ENCODE assay signal across 9 mouse cellular contexts in the genomic region with DNA sequence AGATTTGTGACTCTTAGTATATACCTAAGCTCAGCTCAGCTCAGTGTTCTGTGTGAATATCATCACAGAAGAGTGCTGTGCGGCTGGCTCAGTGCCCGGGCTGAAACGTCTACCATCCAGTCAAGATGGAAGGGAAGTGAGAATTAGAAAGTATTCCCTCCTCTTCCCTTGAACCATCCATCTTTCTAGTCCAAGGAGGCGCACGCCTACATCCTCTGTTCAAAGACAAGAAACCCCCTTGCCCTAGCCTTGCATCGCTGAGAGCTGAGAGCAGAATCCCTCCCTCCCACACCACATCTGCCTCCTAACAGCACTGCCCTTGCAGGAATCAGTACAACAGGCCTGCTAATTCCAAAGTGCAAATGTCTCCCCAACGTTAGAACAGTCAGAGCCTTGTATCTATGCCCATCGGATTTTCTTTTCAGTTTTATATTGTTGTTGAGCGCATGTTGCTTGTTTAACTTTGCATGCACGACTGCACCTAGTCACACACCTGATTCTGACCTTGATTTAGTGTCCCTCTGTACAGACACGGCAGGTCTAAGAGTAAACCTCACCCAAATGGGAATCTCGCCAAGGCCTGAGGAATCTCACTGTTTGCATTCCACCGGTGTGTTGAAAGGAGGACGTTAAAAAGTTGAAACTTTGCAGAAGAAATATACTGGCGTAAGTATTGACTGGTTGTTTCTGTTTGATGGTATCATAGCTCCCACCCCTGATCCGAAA.
DNase-seq lines count a peak whose midpoint lies in the region; ATAC-seq lines count a peak whose summit lies in the region.
"Had no signal": no experiment of that assay in that cellular context is flagged by ENCODE, and none has a peak within 500 bp of the region (broad histone marks: within the 10 kb centered on the region; RNA-seq: fewer than 3 reads in every experiment).

No protein-coding gene starts in this region.

- 68% methylated on average over 16 of the region's 16 CpGs for WGBS in hindbrain, embryonic 12.5 days
- 66% methylated on average over 16 of the region's 16 CpGs for WGBS in hindbrain, embryonic 11.5 days
- WGBS in hindbrain, embryonic 10.5 days, result 69% methylated on average over 16 of the region's 16 CpGs

- H3K4me1 ChIP-seq in hindbrain, embryonic 12.5 days, result 0 out of 2 replicates have a peak, but pooled peaks cover 2% of the 10 kb centered on the region
- H3K4me1 ChIP-seq in hindbrain, embryonic 11.5 days (replicated peaks; ENCODE audit: control insufficient read depth, insufficient read depth, low read length), result no peaks in the 10 kb centered on the region
- H3K4me1 ChIP-seq in hindbrain, embryonic 10.5 days (replicated peaks), result peaks cover 15% of the 10 kb centered on the region

- intact Hi-C loops in left cerebral cortex, postnatal 14 days (cut with DNase I), result no loop called here

- DNase-seq in hindbrain, embryonic 11.5 days (ENCODE audit: low spot score), result no peak
- DNase-seq in fat pad, adult 2 months (ENCODE audit: extremely low read depth, low read depth, low spot score), result peak; percentile 31
- DNase-seq in kidney, adult 18-20 months, result peak; percentile 35
- peak; percentile 55 to 72 for DNase-seq in left cerebral cortex, postnatal 14 days (ENCODE audit: low spot score in 2 of 2)
- peak; percentile 52 for DNase-seq in right cerebral cortex, postnatal 25 days
- DNase-seq in gastrocnemius, postnatal 25 days, result no peak
- DNase-seq in hindbrain, embryonic 10.5 days (ENCODE audit: low spot score), result no peak

- no peaks in the 10 kb centered on the region for H3K9me3 ChIP-seq in hindbrain, embryonic 12.5 days (replicated peaks)
- no peaks in the 10 kb centered on the region for H3K9me3 ChIP-seq in hindbrain, embryonic 11.5 days (ENCODE audit: control insufficient read depth, low read length)
- no peaks in the 10 kb centered on the region for H3K9me3 ChIP-seq in hindbrain, embryonic 10.5 days
- H3K9me3 ChIP-seq: embryonic facial prominence, embryonic 13.5 days had no signal

- H3K27me3 ChIP-seq in hindbrain, embryonic 12.5 days, result no peaks in the 10 kb centered on the region
- H3K27me3 ChIP-seq in hindbrain, embryonic 11.5 days (ENCODE audit: control insufficient read depth, insufficient read depth, low read length), result no peaks in the 10 kb centered on the region
- H3K27me3 ChIP-seq in hindbrain, embryonic 10.5 days (ENCODE audit: insufficient read depth, poor library complexity, severe bottlenecking), result no peaks in the 10 kb centered on the region
- H3K27me3 ChIP-seq: embryonic facial prominence, embryonic 13.5 days had no signal

- H3K36me3 ChIP-seq in hindbrain, embryonic 12.5 days, result no peaks in the 10 kb centered on the region
- H3K36me3 ChIP-seq in hindbrain, embryonic 11.5 days (ENCODE audit: control insufficient read depth, insufficient read depth, low read length), result no peaks in the 10 kb centered on the region
- H3K36me3 ChIP-seq in hindbrain, embryonic 10.5 days, result no peaks in the 10 kb centered on the region
- H3K36me3 ChIP-seq: embryonic facial prominence, embryonic 13.5 days had no signal

- peak overlapping the region; percentile 35; the same call in 1 of the 2 replicates for H3K27ac ChIP-seq in hindbrain, embryonic 12.5 days
- H3K27ac ChIP-seq in hindbrain, embryonic 11.5 days (ENCODE audit: low read depth, low read length), result no peak overlapping the region
- no peak overlapping the region for H3K27ac ChIP-seq in hindbrain, embryonic 10.5 days
- H3K27ac ChIP-seq: embryonic facial prominence, embryonic 13.5 days had no signal

- no peak overlapping the region for H3K4me3 ChIP-seq in hindbrain, embryonic 12.5 days
- H3K4me3 ChIP-seq in hindbrain, embryonic 11.5 days (ENCODE audit: low read depth, low read length), result no peak overlapping the region
- H3K4me3 ChIP-seq in hindbrain, embryonic 10.5 days, result no peak overlapping the region
- H3K4me3 ChIP-seq: embryonic facial prominence, embryonic 13.5 days had no signal

- H3K4me2 ChIP-seq in hindbrain, embryonic 12.5 days (replicated peaks), result no peak overlapping the region
- no peak overlapping the region for H3K4me2 ChIP-seq in hindbrain, embryonic 11.5 days (replicated peaks; ENCODE audit: low read depth, low read length)
- H3K4me2 ChIP-seq: embryonic facial prominence, embryonic 13.5 days had no signal

- ATAC-seq in hindbrain, embryonic 12.5 days (ENCODE audit: low FRiP score), result no peak
- no peak for ATAC-seq in hindbrain, embryonic 11.5 days (ENCODE audit: low FRiP score)

- H3K9ac ChIP-seq in hindbrain, embryonic 12.5 days, result no peak overlapping the region
- H3K9ac ChIP-seq in hindbrain, embryonic 11.5 days (ENCODE audit: low read depth, low read length), result no peak overlapping the region
- H3K9ac ChIP-seq: embryonic facial prominence, embryonic 13.5 days had no signal

Comparison
In these comparisons a context has a peak if more than half of its experiments do, and no peak if none do; other contexts are left out.
1. DNase-seq: peak in fat pad, adult 2 months (single experiment), kidney, adult 18-20 months (single experiment), left cerebral cortex, postnatal 14 days (2 of 2) and right cerebral cortex, postnatal 25 days (single experiment); none in hindbrain, embryonic 11.5 days (single experiment), gastrocnemius, postnatal 25 days (single experiment) and hindbrain, embryonic 10.5 days (single experiment).